Mouse (Mus musculus) thymus, postnatal 10 days (tissue): ENCODE measurements around the gene Lsm3.
A peak's percentile ranks its signal among the peaks of the same experiment; 100 is the strongest.

Experiments
- DNase-seq, 2 experiments: peaks; one replicate each; pipeline ENCODE4 v3.0.0; 2021; ENCODE audit warnings: low spot score in 2 of 2

Lsm3 gene

GRCm38 (mm10) chr6:91510211-91510610, 5.5 kb upstream of the Lsm3 start:
- no peak for DNase-seq

GRCm38 (mm10) chr6:91514135-91514534, 1.6 kb upstream of the Lsm3 start:
- no peak for DNase-seq

- peak in 1 of 2 experiments; percentile 20 for DNase-seq
These were observed 878 bp upstream of the Lsm3 start for GRCm38 (mm10) chr6:91514737-91515362.

GRCm38 (mm10) chr6:91518454-91519020, 2.8 kb downstream of the Lsm3 start:
- no peak for DNase-seq

- no peak for DNase-seq
These were observed 7.1 kb downstream of the Lsm3 start for GRCm38 (mm10) chr6:91522816-91523215.

- no peak for DNase-seq
These were observed 9.8 kb downstream of the Lsm3 start for GRCm38 (mm10) chr6:91525544-91525943.

GRCm38 (mm10) chr6:91527227-91527860, 11.6 kb downstream of the Lsm3 start:
- DNase-seq: no peak

- DNase-seq: no peak
These were observed 12.5 kb downstream of the Lsm3 start for GRCm38 (mm10) chr6:91528265-91528664.

- no peak for DNase-seq
These were observed 14.9 kb downstream of the Lsm3 start for GRCm38 (mm10) chr6:91530673-91531072.

GRCm38 (mm10) chr6:91531276-91531675, 15.5 kb downstream of the Lsm3 start:
- DNase-seq: no peak

- no peak for DNase-seq
These were observed 16.9 kb downstream of the Lsm3 start for GRCm38 (mm10) chr6:91532661-91533060.

GRCm38 (mm10) chr6:91533359-91533758, 17.6 kb downstream of the Lsm3 start:
- no peak for DNase-seq

- DNase-seq: no peak
These were observed 18.0 kb downstream of the Lsm3 start for GRCm38 (mm10) chr6:91533771-91534170.

- no peak for DNase-seq
These were observed 18.5 kb downstream of the Lsm3 start for GRCm38 (mm10) chr6:91534268-91534667.

GRCm38 (mm10) chr6:91535231-91535630, 19.5 kb downstream of the Lsm3 start:
- no peak for DNase-seq

GRCm38 (mm10) chr6:91536047-91536765, 20.5 kb downstream of the Lsm3 start:
- DNase-seq: no peak

GRCm38 (mm10) chr6:91541276-91541675, 25.5 kb downstream of the Lsm3 start:
- DNase-seq: no peak

- DNase-seq: no peak
These were observed 27.3 kb downstream of the Lsm3 start for GRCm38 (mm10) chr6:91543056-91543455.

GRCm38 (mm10) chr6:91546241-91546884, 30.6 kb downstream of the Lsm3 start:
- no peak for DNase-seq

- DNase-seq: no peak
These were observed 31.6 kb downstream of the Lsm3 start for GRCm38 (mm10) chr6:91547313-91547712.

GRCm38 (mm10) chr6:91549621-91550020, 33.9 kb downstream of the Lsm3 start:
- DNase-seq: no peak

GRCm38 (mm10) chr6:91551671-91552070, 35.9 kb downstream of the Lsm3 start:
- DNase-seq: no peak
